Mouse (Mus musculus) adipocyte (in vitro differentiated cells): Measurements from ENCODE around the gene Rplp2.
"Not testable (repeated sequence)": the region's sequence is repeated elsewhere in the genome, so short reads cannot be mapped to it uniquely, and the experiment has no call there.

Experiments
- DNase-seq: peaks from one replicate; pipeline ENCODE4 v3.0.0-alpha.2; 2016; ENCODE audit warnings: low spot score

Gene Rplp2

DNA sequence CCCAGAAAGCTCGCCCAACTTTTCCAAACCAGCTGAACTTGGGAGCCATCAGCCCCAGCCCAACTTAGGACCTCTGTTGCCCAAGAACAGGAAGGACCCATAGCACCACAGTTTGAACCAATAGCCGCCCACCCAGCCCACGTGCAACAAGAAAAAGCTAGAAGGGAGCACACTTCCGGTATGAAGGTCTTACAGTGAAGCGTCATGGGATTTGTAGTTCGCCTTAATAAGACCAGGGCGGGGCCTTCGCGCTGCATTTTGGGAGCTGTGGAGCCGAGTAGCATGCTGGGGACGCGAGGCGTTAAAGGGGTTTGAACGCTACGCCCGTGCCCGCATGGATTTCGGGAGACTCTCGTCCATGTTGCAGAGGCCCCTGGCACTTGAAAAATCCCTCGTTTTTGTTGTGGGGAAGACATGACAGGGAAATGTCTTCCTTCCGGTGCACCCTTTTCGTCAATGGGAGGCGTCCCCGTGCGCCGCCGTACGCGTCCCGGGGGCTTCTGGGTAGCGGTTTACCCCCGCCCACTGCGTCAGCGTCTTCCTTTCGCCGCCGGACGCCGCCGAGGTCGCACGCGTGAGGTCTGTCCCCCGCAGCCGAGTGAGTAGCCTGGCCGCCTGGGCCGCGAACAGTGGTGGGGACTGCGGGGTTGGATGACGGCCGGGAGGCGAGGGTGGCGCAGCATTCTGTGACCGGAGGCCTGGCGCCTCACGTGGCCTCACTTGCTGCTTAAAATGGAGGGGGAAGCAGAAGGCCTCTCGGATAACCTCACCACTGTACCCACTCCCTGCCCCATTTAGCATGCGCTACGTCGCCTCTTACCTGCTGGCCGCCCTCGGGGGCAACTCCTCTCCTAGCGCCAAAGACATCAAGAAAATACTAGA lies at the start of gene Rplp2:
Gene Rplp2, plus strand, starts transcription at position 261 of the 882 bp plus-strand sequence.
- DNase-seq: peak; percentile 86

DNA sequence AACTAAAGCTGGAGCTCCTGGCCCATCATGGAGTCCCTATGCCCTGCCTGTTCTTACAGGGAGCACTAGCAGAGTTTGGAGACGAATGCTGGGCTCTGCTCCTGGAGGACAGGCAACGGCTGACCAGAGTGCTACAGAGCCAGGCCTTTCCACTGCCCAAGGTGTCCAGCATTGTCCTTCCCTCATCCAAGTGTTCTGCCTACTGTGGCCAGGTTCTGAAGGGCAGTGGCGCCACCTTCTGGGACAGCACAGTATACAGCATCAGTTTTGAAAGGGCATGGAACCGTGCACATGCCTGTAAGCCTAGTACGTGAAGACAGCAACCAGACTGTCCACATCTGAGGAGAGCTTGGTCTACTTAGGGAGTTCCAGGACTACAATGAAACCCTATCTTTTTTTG lies 43.9 kb upstream of the Rplp2 start:
- DNase-seq: peak; percentile 70

DNA sequence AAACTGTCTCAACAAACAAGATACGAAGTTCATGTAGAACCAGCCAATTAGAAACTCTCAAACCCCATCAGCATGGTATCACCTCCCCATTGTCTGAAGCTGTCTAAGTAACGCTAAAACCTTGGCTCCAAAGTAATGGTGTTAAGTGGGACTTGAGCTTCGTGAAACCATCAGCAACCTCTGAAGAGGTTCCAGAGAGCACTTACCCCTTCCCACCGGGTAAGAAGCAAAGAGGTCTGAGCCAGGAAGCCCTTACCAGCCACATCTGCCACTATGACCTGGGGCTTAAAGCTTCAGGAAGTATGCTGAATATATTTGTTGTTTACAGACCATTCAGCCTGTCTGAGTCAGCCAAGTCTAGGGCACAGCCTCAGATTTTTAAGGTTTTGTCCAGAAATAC lies 41.7 kb upstream of the Rplp2 start:
- DNase-seq: no peak

DNA sequence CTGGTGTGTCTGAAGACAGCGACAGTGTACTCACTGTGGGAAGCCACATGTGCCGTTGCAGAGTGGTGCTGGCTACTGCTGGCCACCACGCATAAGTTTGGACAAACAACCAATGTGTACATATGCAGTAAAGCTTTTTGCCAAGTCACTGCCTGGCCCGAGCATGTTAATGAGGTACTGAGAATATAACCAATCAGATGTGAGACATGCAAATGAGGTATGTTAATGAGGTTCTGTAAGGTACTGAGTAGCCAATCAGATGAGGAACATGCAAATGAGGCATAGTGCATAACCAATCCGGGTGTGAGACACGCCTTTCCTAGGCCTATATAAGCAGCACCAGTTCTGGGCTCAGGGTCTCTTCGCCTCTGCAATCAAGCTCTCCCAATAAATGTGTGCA lies 39.5 kb upstream of the Rplp2 start:
- DNase-seq: not testable (repeated sequence)

DNA sequence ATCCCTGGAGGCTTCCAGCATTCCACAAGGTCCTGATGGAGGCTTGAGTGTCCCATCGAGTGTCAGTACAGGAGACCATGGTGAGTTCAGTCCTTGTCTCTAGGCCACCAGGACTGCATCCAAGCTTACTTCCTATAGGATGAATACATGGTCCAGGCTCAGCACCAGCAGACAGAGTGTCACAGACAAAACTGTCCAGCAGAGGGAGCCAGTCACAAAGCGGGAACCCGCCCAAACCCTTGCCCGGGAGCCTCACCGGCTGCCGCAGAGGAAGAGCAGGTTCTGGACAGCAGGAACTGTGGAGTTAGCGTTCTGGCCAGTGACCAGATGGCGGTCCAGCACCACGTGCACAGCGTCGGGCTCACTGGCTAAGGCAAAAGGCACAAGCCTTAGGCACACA lies 38.3 kb upstream of the Rplp2 start:
- DNase-seq: peak; percentile 86

DNA sequence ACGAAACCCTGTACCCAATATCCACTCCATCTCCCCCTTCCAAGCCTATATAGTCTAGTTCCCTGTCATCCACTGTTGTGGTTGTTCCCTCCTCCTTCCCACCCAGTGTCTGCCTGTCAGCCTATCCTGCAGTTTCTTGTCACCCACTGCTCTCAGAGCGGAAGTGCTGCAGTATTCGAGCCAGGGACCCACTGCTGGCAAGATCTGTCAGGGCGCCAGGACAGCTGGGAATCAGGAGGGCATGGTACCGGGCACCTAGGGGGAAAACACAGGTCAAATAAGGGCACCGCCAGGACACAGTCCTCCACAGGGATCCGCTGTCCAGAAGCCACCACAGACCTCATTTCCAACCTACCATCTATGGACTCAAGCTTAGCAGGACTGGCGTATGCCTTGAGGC lies 36.5 kb upstream of the Rplp2 start:
- DNase-seq: no peak

DNA sequence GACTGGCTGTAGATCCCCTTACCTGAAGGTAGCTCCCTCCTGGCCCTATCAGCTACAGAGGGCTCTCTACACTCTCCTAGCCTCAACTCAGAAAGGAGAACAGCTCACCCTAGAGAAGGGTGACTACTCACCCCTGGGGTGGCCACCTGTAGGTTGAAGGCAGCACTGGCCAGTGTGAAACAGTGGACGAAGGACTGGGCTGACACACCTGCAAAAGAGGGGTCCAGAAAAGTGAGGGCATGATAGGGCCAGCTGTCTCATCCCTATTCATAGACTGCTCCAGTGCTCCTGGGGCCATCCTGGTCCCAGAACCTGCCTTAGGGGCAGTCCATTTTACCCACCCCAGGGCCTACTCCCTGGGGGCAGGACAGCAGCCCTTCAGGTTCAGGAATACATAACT lies 35.5 kb upstream of the Rplp2 start:
- DNase-seq: no peak

DNA sequence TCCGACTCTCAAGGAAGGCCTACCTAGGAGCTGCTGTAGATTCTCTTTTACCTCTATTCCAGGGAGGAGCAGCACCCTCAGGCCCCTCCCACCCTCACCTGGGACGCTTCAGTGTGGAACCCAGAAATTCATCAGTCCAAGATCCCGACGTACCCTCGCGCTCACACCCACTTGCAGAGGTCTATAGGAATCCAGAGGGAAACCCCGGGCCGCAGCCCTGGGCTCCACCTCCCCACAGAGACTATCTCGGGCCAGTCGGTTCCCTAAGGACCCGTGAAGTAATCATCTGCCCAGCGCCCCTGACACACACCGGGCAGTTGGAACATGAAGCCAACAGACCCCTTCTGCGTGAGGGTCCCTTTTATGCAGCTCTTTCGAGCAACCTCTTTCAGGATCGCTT lies 33.8 kb upstream of the Rplp2 start:
- DNase-seq: no peak

DNA sequence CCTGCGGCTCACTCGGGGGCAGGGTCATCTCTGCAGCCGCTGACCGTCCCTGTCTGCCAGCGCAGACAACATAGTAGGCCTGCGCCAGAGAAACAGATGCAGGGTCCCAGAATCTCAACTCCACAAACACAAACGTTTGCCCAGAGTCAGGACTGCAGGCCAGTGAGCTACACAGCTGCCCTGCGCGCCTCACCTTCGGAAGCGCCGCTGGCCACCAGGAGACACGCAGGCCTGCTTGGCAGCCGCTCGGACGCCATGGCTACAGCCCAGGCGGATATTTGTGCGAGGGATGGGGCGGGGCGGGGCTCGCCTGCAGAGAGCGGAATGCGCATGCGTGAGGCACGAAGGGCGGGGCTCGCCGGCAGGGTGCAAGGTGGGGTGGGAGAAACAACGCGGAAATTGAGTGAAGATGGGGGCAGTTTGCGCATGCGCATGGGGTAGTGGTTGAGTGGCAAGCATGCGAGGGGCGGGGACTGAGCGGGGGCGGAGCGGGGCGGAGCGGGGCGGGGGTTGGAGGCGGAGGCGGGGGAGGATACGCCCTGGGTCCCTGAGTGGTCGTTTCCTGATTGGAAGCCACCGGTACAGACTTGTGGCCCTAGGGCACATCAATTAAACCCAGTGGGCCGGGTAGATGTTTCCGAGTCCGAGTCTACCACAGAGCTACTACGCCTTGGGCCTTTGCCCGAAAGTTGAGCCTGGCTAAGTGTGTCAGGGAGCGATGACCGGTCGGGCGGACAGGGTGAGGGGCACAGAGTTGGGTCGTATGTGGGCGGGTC lies 33.2 kb upstream of the Rplp2 start, which contains the start of gene Gatd1:
Gene Gatd1, minus strand, starts transcription at position 328 of the 776 bp plus-strand sequence.
- peak; percentile 98 for DNase-seq

DNA sequence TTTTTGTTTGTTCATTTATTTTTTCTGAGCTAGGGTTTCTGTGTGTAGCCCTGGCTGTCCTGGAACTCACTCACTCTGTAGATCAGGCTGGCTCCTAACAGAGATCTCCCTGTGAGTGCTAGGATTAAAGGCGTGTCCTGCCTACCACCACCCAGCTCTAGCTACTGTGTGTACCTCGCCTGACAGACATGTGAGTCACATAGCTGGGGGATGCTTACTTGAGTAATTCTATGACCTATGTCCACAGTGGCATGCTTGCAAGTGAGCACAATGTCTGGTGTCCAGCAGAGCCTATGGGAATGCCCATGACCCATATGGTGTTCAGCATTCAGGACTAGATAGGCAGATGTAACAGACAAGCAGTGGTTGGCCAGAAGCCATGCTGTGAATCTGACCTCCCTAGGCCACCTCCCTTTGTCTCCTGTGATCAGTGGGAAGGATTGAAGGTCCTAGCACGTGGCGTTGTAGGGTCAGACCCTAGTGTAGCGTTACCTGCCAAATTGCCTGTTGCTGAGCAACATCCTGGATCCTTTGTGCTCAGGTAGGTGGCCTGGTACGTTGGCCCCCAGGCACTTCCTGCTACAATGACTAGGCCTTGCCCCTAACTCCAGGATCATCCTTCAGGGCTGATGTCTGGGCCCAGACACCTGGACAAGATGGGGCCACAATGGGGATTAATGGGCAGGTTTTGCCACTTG lies 30.9 kb upstream of the Rplp2 start:
- no peak for DNase-seq

DNA sequence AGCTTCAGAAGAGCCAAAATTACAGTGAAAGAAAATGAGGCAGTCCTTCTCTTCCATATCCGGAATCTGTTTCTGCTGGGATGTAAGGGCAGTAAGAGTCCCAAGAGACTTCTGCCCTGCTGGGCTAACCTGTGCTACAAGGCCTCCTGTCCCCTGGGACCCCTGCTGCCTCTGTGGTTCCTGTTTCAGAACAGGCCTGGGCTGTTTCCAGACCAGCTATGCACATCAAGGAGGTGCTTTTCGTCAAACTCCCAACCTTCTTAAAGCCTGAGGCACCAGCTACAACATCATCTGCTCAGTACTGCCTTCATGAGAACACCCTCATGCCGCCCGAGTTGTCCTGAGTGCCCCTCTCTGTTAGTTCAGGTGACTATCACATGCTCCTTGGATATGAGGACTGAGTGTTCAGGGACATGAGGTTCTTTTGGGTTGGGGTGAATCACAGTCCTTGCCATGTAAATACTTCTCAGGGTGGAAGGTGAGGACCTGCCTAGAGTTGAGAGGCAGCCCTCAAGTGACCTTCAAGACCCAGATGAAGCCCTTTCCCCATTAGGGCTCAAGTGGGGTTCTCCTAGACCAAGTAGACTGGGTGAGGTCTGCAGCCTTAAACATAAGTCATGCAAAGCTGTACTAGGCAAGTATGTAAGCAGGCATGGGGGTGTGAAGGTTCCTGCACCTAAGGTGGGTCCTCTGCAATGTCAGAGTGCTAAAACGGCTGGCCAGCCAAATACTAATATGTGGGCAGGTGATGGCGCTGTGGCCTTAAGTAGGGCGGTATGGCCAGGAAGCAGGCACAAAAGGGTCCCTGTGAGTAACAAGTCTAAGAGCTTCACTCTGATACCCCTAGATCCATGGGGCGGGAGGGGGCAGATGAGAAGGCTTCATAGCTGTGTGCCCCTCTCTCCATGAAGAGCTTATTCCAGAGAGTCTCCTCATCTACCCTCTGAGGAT lies 29.2 kb upstream of the Rplp2 start:
- DNase-seq: no peak

DNA sequence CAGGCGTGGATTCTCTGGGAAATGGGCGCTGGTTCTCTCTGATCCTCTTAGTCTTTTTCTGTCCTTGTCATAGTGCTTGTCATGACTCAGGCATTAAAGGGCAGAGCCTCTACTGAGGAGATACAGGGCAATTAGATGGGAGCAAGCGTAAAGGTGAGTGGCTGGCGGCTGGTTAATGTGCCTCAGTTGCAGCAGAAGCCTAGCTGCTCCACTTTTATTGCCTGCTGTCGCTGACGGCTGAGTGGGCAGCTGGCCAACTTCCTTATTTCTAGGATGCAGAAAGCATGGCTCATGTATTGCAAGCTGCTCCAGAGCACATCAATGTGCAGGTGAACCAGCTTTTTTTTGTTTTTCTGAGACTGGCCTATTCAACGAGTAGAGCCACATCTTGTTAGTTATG lies 28.2 kb upstream of the Rplp2 start:
- no peak for DNase-seq

DNA sequence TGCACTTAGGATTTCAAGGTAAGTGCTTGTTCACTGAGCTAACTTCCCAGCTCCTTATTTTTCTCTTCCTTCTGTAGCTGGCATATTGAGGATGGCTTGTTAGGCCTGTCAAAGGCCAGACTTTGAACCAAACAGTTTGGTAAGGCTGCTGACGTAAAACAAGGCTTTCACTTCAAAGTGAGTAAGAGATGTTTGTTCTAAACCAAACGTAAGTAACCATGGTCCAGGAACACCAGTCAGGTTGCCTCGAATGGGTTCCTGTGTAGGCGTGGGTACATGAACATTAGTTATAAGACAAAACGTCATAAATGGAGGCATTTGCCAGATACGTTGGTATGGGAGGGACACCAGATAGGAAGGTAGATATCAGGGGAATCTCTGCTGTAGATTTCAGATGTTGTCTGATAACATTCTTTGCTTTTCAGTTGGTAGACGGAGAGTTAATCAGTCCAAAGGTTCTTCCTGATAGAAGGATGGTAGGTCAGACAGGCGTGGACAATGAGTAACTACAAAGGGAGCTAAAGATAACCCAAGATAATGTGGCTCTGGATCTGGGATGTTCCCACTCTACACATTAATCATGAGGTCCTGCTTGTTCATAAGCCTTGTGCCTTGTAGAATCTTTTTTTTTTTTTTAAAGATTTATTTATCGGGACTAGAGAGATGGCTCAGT lies 27.0 kb upstream of the Rplp2 start:
- DNase-seq: no peak

DNA sequence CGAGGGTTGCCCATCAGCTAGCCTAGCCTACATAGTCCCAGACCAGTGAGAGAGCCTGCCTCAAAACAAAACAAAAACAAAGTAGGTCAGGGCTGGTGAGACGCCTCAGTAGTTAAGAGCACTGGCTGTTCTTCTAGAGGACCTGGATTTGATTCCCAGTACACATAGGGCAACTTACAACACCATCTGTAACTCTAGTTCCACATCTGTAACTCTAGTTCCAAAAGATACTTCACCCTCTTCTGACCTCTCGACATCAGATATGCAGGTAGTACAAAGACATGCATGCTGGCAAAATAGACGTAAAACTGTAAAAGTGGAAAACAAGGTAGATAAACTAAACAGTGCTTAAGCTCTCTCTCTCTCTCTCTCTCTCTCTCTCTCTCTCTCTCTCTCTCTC lies 23.4 kb upstream of the Rplp2 start:
- DNase-seq: no peak

DNA sequence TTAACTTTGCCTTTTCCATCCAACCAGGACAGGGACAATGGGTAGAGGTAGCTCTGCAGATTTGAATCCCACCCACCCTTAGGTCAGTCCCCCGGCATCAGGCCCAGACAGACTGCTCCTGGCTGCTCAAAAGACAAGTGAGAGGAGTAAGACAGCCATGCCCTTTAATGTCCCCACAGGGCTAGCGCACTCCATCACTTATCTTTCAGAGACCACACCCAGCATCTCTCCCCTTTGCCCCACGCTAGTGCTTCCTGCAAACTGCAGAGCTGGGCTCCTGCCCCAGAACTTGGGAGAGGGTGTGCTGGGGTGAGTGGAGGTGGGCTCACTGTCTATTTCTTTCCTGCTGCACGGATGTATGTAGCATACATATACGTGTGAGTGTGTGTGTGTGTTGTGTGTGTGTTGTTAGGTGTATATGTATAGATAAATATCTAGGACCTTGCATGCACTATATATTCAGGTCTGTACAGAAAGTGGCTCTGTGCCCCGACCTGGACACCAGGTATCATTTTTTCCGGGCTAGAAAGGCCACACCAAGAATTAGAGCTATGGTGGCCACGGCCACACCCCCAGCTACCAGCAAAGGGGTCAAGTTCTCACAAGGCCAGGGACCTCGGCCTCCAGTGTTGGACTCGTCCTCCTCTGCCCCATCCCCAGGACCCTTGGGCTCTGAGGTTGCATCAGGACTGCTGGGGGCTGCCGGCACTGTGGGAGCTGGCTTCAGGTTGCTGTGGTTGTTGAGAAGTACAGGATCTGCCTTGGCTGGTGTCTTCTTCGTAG lies 20.0 kb upstream of the Rplp2 start:
- DNase-seq: no peak

DNA sequence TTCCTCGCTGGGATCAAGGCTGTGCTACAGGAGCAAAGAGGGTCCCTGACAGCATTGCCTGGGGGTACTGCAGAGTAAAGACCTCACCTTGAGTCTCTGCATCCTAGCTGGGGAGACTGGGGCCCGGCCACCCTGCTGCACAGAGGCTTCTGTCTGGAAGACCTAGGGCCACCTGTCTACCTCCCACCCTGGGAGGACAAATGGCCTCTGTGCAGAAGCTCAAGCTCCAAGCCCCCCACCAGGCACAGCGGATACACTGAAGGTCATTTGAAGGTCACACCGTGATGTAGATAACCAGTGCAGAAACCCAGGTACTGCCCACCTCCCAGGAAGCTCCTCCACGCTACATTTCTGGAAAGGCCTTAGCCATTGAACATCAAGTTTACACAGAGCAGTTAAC lies 18.5 kb upstream of the Rplp2 start:
- no peak for DNase-seq

DNA sequence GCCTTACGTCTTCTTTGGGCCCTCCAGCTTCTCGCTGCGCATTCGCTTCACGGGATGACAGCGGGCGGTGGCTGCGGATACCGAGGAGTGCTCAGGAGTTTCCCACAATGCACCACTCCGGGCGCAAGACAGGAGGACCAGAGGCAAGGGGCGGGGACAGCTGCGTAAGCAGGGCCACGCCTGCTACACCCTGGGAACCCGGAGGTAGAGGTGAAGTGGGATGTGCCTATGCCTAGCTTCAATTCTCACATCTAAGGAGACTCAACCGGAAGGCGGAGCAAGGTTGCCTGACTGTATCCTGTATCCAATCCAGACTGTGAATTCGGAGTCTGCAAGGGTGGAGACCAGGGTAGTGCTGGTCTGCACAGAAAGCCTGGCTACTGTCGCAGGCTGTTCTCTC lies 17.9 kb upstream of the Rplp2 start, which contains the start of gene Cend1:
Gene Cend1, minus strand, starts transcription at position 182 of the 400 bp plus-strand sequence.
- no peak for DNase-seq

DNA sequence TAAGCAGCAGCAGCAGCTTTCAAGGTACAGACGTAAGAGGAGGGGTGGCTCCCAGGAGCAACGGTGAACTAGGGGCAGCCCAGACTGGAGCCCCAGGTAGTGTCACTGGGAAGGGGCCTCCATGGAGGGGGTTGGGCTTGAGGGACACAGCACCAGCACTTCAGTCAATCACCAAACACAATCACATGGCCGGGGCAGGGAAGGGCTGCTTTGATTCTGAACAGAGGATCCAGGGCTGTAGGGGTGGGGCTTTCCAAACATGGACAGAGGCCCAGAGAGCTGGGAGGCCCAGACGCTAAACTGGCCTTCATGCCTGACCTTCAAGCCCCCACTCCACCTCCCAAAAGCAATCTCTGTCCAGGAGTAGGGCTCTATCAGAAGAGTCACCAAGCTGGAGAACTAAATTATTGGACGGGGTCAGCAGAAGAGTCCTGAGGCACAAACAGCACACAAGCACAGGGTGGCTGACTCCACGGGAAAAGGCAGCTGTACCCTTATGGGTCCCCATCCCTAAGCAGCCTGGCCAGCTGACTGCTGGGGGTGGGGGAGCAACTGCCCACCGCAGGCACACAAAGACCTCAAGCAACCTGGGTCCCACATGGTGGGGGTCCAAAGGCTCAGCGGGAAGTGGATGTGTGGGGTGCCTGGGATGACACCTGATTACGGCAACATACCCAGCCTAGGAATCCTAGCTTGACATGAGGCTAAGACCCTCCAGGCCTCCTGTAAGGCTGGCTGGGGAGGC lies 17.2 kb upstream of the Rplp2 start:
- no peak for DNase-seq

DNA sequence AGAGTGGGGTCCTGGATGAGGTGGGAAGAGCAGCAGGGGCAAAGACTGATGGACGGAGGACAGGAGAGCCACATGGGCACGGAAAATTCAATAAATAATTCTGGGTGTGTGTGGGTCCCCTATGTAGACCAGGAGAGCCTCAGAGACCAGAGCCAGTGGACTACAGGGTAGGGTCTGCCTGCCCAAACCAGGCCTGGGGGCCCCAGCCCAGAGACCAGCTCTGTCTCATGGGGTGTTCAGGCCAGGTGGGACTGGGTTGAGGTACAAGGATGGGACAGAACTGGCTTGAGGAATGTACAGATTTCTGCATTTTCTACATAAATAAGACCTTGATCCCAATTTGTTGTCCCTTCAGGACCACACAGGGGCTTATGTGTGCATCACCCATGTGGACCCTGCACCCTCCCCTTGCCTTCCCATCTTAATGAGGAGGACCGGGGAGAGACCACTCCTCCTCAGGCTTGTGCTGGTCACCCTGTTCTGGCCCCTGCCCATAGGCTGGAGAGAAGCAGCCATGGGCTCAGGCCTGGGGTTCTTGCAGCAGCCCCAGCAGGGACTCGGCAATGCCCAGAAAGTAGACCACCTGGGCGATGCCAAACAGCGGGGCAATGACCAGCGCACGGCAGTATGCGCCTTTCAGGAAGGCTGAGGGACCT lies 16.5 kb upstream of the Rplp2 start:
- no peak for DNase-seq
